Mouse (Mus musculus) cortical plate, adult 2 months (tissue): ENCODE data around the gene Atp5g1.

Experiments used
- CTCF ChIP-seq: fragments of 200-500 bp; IDR thresholded peaks from 2 replicates; pipeline ENCODE4 v1.5.1; 2011; ENCODE audit warnings: mild to moderate bottlenecking, control low read depth, low read length; ENCODE audit not compliant: insufficient read depth; ENCODE audit errors: extremely low read depth
- POLR2A ChIP-seq: fragments of 200-500 bp; IDR thresholded peaks from 2 replicates; pipeline ENCODE4 v1.6.1; 2011; ENCODE audit warnings: mild to moderate bottlenecking, low read length, control low read depth; ENCODE audit not compliant: insufficient read depth; ENCODE audit errors: extremely low read depth

DNA sequence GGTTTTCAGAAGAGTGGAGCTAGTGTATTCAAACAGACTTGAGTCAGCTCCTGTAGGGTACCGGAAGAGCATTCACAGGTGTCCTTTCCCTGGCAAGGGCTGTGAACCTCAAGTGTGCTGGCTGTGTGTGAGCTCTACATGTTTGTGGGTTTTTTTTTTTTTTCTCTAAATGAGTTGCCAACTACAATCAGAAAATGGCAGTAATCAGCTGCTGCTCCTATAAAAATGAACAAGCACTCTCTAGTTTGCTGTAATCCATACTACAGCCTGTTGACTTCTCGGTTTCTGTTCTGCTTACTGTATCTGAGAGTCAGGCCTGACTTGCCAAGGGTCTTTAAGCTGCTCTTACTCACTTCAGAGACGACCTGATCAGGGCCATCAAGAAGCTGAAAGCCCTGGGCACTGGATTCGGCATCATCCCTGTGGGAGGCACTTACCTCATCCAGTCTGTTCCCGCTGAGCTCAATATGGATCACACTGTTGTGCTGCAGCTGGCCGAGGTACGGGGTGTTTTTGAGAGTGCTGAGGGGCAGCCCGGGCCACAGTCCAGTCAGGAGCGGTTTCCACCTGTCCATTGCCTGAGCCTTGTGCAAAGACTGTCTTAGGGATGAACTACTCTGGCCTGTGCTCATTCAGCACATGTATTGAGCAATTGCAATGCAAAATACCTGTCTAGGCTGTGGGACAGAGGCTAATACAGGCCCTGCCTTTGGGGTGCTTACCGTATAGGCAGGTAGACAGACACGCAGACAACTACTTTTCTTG is 30.5 kb downstream of the Atp5g1 start:
- no peak for TF ChIP-seq CTCF
- no peak for TF ChIP-seq POLR2A
